Mouse (Mus musculus): ENCODE measurements around the gene Gbf1. TPM values are rescaled to one million over a fixed set of nuclear protein-coding genes. Genes with fewer than 3 reads are reported as not detected.
A peak's percentile ranks its signal among the peaks of the same experiment; 100 is the strongest.
"Not testable (repeated sequence)": the region's sequence is repeated elsewhere in the genome, so short reads cannot be mapped to it uniquely, and the experiment has no call there.

Gbf1 gene
- total and polyA plus RNA-seq, 2 experiments from 2014 or later: 41.9 to 54.4 TPM

GRCm38 (mm10) chr19:46120872-46121271, 31.4 kb upstream of the Gbf1 start:
- Histone ChIP-seq H3K9me3 (ENCODE audit: low read length) (no peaks in the 10 kb centered on the region), H3K27ac (ENCODE audit: low read depth, low read length) (no peak overlapping the region), H3K36me3 (ENCODE audit: insufficient read depth) (no peaks in the 10 kb centered on the region), H3K4me3 (ENCODE audit: low read depth, low read length) (no peak overlapping the region), H3K27me3 (ENCODE audit: insufficient read depth, low read length) (0 out of 2 replicates have a peak, but pooled peaks cover 3% of the 10 kb centered on the region), H3K4me2 (ENCODE audit: low read depth) (no peak overlapping the region), H3K9ac (no peak overlapping the region), H3K4me1 (ENCODE audit: insufficient read depth) (no peaks in the 10 kb centered on the region)
- ATAC-seq (no peak), DNase-seq (no peak)
- WGBS: 74% methylated on average over 6 of the region's 6 CpGs
- no peak for TF ChIP-seq CTCF (IDR thresholded peaks at IDR 0.05; ENCODE audit: low read depth)

- H3K4me2 ChIP-seq (ENCODE audit: low read depth): no peak overlapping the region
- WGBS: 83% methylated on average over 3 of the region's 3 CpGs
- 0 out of 2 replicates have a peak, but pooled peaks cover 3% of the 10 kb centered on the region for H3K27me3 ChIP-seq (ENCODE audit: insufficient read depth, low read length)
- H3K4me3 ChIP-seq (ENCODE audit: low read depth, low read length): no peak overlapping the region
- no peaks in the 10 kb centered on the region for H3K9me3 ChIP-seq (ENCODE audit: low read length)
- no peak overlapping the region for H3K27ac ChIP-seq (ENCODE audit: low read depth, low read length)
- H3K4me1 ChIP-seq (ENCODE audit: insufficient read depth): no peaks in the 10 kb centered on the region
- DNase-seq: no peak
- H3K36me3 ChIP-seq (ENCODE audit: insufficient read depth): no peaks in the 10 kb centered on the region
- ATAC-seq: no peak
- no peak overlapping the region for H3K9ac ChIP-seq
- TF ChIP-seq CTCF (IDR thresholded peaks at IDR 0.05; ENCODE audit: low read depth): no peak
Measured at GRCm38 (mm10) chr19:46123876-46124275, 28.4 kb upstream of the Gbf1 start.

- no peaks in the 10 kb centered on the region for H3K36me3 ChIP-seq (ENCODE audit: insufficient read depth)
- H3K9ac ChIP-seq: no peak overlapping the region
- H3K27me3 ChIP-seq (ENCODE audit: insufficient read depth, low read length): 0 out of 2 replicates have a peak, but pooled peaks cover 3% of the 10 kb centered on the region
- no peak overlapping the region for H3K4me3 ChIP-seq (ENCODE audit: low read depth, low read length)
- DNase-seq (no peak), ATAC-seq (no peak)
- no peak for TF ChIP-seq CTCF (IDR thresholded peaks at IDR 0.05; ENCODE audit: low read depth)
- no peak overlapping the region for H3K4me2 ChIP-seq (ENCODE audit: low read depth)
- H3K4me1 ChIP-seq (ENCODE audit: insufficient read depth): no peaks in the 10 kb centered on the region
- H3K9me3 ChIP-seq (ENCODE audit: low read length): no peaks in the 10 kb centered on the region
- H3K27ac ChIP-seq (ENCODE audit: low read depth, low read length): no peak overlapping the region
Measured at GRCm38 (mm10) chr19:46124651-46125050, 27.7 kb upstream of the Gbf1 start.

GRCm38 (mm10) chr19:46126301-46126700, 26.0 kb upstream of the Gbf1 start:
- H3K36me3 ChIP-seq (ENCODE audit: insufficient read depth): no peaks in the 10 kb centered on the region
- DNase-seq: no peak
- no peaks in the 10 kb centered on the region for H3K4me1 ChIP-seq (ENCODE audit: insufficient read depth)
- no peak overlapping the region for H3K27ac ChIP-seq (ENCODE audit: low read depth, low read length)
- H3K4me2 ChIP-seq (ENCODE audit: low read depth): no peak overlapping the region
- WGBS: 90% methylated on average over 4 of the region's 4 CpGs
- TF ChIP-seq CTCF (IDR thresholded peaks at IDR 0.05; ENCODE audit: low read depth): no peak
- ATAC-seq: no peak
- H3K9me3 ChIP-seq (ENCODE audit: low read length): no peaks in the 10 kb centered on the region
- peaks cover 9% of the 10 kb centered on the region; the same call in 1 of the 2 replicates for H3K27me3 ChIP-seq (ENCODE audit: insufficient read depth, low read length)
- no peak overlapping the region for H3K9ac ChIP-seq
- no peak overlapping the region for H3K4me3 ChIP-seq (ENCODE audit: low read depth, low read length)

- not testable (repeated sequence) for H3K9ac ChIP-seq; H3K4me3 ChIP-seq (ENCODE audit: low read depth, low read length); H3K4me1 ChIP-seq (ENCODE audit: insufficient read depth); H3K4me2 ChIP-seq (ENCODE audit: low read depth); H3K9me3 ChIP-seq (ENCODE audit: low read length); ATAC-seq; H3K27ac ChIP-seq (ENCODE audit: low read depth, low read length); H3K36me3 ChIP-seq (ENCODE audit: insufficient read depth); DNase-seq
- H3K27me3 ChIP-seq (ENCODE audit: insufficient read depth, low read length): peaks cover 39% of the 10 kb centered on the region
- WGBS: 74% methylated on average over 6 of the region's 6 CpGs
Measured at GRCm38 (mm10) chr19:46129737-46130136, 22.6 kb upstream of the Gbf1 start.

- no peak for TF ChIP-seq CTCF (IDR thresholded peaks at IDR 0.05; ENCODE audit: low read depth)
- H3K27me3 ChIP-seq (ENCODE audit: insufficient read depth, low read length): peaks cover 42% of the 10 kb centered on the region
- 9% methylated on average over 6 of the region's 8 CpGs for WGBS
- H3K4me2 ChIP-seq (ENCODE audit: low read depth): peak overlapping the region; percentile 38
- no peak for ATAC-seq
- DNase-seq: no peak
- H3K9me3 ChIP-seq (ENCODE audit: low read length): no peaks in the 10 kb centered on the region
- no peaks in the 10 kb centered on the region for H3K4me1 ChIP-seq (ENCODE audit: insufficient read depth)
- no peak overlapping the region for H3K27ac ChIP-seq (ENCODE audit: low read depth, low read length)
- H3K4me3 ChIP-seq (ENCODE audit: low read depth, low read length): no peak overlapping the region
- no peak overlapping the region for H3K9ac ChIP-seq
- H3K36me3 ChIP-seq (ENCODE audit: insufficient read depth): no peaks in the 10 kb centered on the region
Measured at GRCm38 (mm10) chr19:46131283-46131682, 21.0 kb upstream of the Gbf1 start.

GRCm38 (mm10) chr19:46131694-46132525, 20.4 kb upstream of the Gbf1 start, which contains the start of gene Elovl3:
Gene Elovl3 (plus strand): TSS chr19:46131897.
- ATAC-seq: no peak
- peak within 1 kb of the TSS; percentile 31; the same call in 1 of the 2 replicates for H3K9ac ChIP-seq

More at GRCm38 (mm10) chr19:46131694-46132525, 20.4 kb upstream of the Gbf1 start, which contains the start of gene Elovl3:
- Histone ChIP-seq H3K36me3 (ENCODE audit: insufficient read depth) (no peaks in the 10 kb centered on the region), H3K4me2 (ENCODE audit: low read depth) (peak within 1 kb of the TSS; percentile 38), H3K4me3 (ENCODE audit: low read depth, low read length) (peak within 1 kb of the TSS; percentile 17; the same call in 1 of the 2 replicates), H3K4me1 (ENCODE audit: insufficient read depth) (no peaks in the 10 kb centered on the region), H3K27ac (ENCODE audit: low read depth, low read length) (no peak within 1 kb of the TSS), H3K27me3 (ENCODE audit: insufficient read depth, low read length) (peaks cover 47% of the 10 kb centered on the region), H3K9me3 (ENCODE audit: low read length) (no peaks in the 10 kb centered on the region)
- WGBS: under 1% methylated on average over 31 of the region's 31 CpGs
- no peak for TF ChIP-seq CTCF (IDR thresholded peaks at IDR 0.05; ENCODE audit: low read depth)
- no peak for DNase-seq
